Mouse (Mus musculus): Measurements from ENCODE around the gene Opa1. TPM values are rescaled to one million over a fixed set of nuclear protein-coding genes. Genes with fewer than 3 reads are reported as not detected.

The Opa1 gene
- polyA plus RNA-seq, 1 experiment from 2014 or later: 22.6 TPM

DNA sequence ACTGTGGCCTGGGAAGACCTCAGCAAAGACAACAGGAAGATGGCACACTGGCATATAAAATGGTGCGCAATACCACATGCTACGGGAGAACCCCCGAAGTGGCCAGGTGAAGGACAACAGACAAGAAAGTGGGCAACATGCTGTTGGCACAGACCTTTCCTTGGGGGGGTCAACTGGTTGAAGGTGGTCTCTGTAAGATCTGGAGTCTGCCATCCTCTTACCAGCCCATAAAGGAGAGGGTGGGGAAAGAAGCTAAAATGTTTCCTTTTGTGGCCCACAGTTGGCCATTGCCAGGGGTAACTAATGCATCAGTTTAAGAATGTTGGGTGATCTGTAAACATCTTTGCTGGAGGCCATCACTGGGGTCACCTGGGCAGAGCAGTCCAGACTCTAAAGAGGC is 91.7 kb downstream of the Opa1 start:
- Histone ChIP-seq H3K36me3 (ENCODE audit: insufficient read depth, low read length) (no peaks in the 10 kb centered on the region), H3K4me2 (ENCODE audit: low read length) (no peak overlapping the region), H3K9ac (ENCODE audit: low read depth, low read length) (no peak overlapping the region), H3K27me3 (ENCODE audit: insufficient read depth, low read length) (no peaks in the 10 kb centered on the region), H3K4me3 (replicated peaks; ENCODE audit: low read depth, low read length) (no peak overlapping the region), H3K9me3 (replicated peaks; ENCODE audit: low read length) (no peaks in the 10 kb centered on the region), H3K4me1 (replicated peaks; ENCODE audit: insufficient read depth, low read length) (no peaks in the 10 kb centered on the region), H3K27ac (no peak overlapping the region)
- 94% methylated on average over 3 of the region's 3 CpGs for WGBS
- DNase-seq (ENCODE audit: low spot score): no peak
- no peak for ATAC-seq (replicated peaks; ENCODE audit: low FRiP score, low read depth)
- TF ChIP-seq CTCF (IDR thresholded peaks at IDR 0.05; ENCODE audit: low read depth): no peak

DNA sequence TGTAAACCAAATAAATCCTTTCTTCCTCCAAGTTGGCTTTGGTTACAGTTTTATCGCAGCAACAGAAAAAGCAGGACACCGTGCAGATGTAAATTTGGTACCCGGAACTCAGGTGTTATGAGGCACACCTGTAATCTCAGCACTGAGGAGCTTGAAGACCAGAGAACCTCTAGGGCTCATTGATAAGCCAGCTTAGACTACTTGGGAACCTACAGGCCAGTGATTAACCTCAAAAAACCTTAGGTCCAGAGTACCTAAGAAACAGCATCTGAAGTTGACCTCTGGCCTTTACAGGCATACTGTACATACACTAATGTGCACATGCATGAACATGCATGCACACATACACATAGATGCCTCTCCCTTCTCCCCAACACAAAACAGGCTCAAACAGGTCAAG is 94.1 kb downstream of the Opa1 start:
- H3K4me2 ChIP-seq (ENCODE audit: low read length): no peak overlapping the region
- WGBS: 94% methylated on average over 3 of the region's 3 CpGs
- no peaks in the 10 kb centered on the region for H3K36me3 ChIP-seq (ENCODE audit: insufficient read depth, low read length)
- H3K27me3 ChIP-seq (ENCODE audit: insufficient read depth, low read length): no peaks in the 10 kb centered on the region
- DNase-seq (ENCODE audit: low spot score) (no peak), ATAC-seq (replicated peaks; ENCODE audit: low FRiP score, low read depth) (no peak)
- no peak overlapping the region for H3K9ac ChIP-seq (ENCODE audit: low read depth, low read length)
- H3K27ac ChIP-seq: no peak overlapping the region
- H3K4me1 ChIP-seq (replicated peaks; ENCODE audit: insufficient read depth, low read length): no peaks in the 10 kb centered on the region
- no peak overlapping the region for H3K4me3 ChIP-seq (replicated peaks; ENCODE audit: low read depth, low read length)
- no peaks in the 10 kb centered on the region for H3K9me3 ChIP-seq (replicated peaks; ENCODE audit: low read length)
- no peak for TF ChIP-seq CTCF (IDR thresholded peaks at IDR 0.05; ENCODE audit: low read depth)

DNA sequence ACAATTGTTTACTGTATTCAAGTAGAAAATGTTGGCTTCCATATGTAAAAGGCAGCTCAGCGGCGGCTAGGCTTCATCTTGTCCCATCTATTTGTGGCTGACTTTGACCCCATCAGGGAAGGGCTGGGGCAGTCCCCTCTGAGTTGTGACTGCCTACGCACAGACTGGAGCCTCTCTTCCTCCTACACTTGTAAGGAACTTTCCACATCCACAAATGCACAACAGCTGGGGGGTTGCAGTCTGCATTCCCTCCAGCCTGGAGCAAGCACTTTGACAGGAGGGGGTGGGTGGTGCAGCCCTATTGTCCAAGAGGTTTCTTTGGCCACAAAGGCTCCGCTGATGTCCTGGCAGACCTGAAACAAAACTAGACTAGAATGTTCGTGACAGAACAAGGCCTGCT is 100.5 kb downstream of the Opa1 start:
- no peaks in the 10 kb centered on the region for H3K27me3 ChIP-seq (ENCODE audit: insufficient read depth, low read length)
- H3K9me3 ChIP-seq (replicated peaks; ENCODE audit: low read length): no peaks in the 10 kb centered on the region
- no peak overlapping the region for H3K9ac ChIP-seq (ENCODE audit: low read depth, low read length)
- no peak overlapping the region for H3K27ac ChIP-seq
- no peak overlapping the region for H3K4me2 ChIP-seq (ENCODE audit: low read length)
- no peak overlapping the region for H3K4me3 ChIP-seq (replicated peaks; ENCODE audit: low read depth, low read length)
- H3K4me1 ChIP-seq (replicated peaks; ENCODE audit: insufficient read depth, low read length): peaks cover 7% of the 10 kb centered on the region; the same call in 1 of the 2 replicates
- peak; percentile 52 for DNase-seq (ENCODE audit: low spot score)
- H3K36me3 ChIP-seq (ENCODE audit: insufficient read depth, low read length): no peaks in the 10 kb centered on the region
- no peak for TF ChIP-seq CTCF (IDR thresholded peaks at IDR 0.05; ENCODE audit: low read depth)
- 57% methylated on average over 5 of the region's 5 CpGs for WGBS
- no peak for ATAC-seq (replicated peaks; ENCODE audit: low FRiP score, low read depth)

DNA sequence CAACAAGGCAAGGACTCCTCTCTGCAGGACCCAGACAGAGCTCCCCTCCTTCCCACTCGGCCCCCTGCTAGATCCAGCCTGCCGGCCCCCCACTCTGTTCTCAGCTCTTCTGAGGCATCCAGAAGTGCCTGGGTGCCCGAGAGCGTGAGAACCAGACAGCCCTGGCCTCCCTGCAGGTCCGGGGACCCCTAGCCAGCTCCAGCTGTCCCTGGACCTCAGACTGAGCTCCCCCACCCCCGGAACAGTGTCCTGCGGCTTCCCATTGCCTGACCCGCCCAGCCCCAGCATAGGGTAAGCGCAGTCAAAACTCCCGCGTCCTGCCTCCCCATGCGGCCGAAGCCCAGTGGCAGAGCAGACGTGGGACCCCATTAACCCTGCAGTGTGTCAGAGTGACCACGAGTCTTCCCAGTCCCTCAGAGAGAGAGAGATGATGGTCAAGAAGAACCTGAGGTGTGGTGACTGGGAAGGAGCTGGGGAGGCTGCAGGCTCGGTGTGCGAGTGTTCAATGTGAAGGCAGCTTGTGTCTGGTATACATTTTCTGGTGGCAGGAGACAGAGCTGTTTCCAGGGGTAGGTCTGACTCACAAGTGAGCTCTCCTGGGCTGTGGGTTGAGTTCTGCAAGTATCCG is 101.5 kb downstream of the Opa1 start:
- H3K4me2 ChIP-seq (ENCODE audit: low read length): no peak overlapping the region
- ATAC-seq (replicated peaks; ENCODE audit: low FRiP score, low read depth) (no peak), DNase-seq (ENCODE audit: low spot score) (no peak)
- peaks cover 7% of the 10 kb centered on the region; the same call in 1 of the 2 replicates for H3K4me1 ChIP-seq (replicated peaks; ENCODE audit: insufficient read depth, low read length)
- TF ChIP-seq CTCF (IDR thresholded peaks at IDR 0.05; ENCODE audit: low read depth): no peak
- H3K36me3 ChIP-seq (ENCODE audit: insufficient read depth, low read length): no peaks in the 10 kb centered on the region
- no peaks in the 10 kb centered on the region for H3K9me3 ChIP-seq (replicated peaks; ENCODE audit: low read length)
- H3K27ac ChIP-seq: no peak overlapping the region
- H3K4me3 ChIP-seq (replicated peaks; ENCODE audit: low read depth, low read length): no peak overlapping the region
- H3K27me3 ChIP-seq (ENCODE audit: insufficient read depth, low read length): no peaks in the 10 kb centered on the region
- 80% methylated on average over 18 of the region's 18 CpGs for WGBS
- H3K9ac ChIP-seq (ENCODE audit: low read depth, low read length): no peak overlapping the region

DNA sequence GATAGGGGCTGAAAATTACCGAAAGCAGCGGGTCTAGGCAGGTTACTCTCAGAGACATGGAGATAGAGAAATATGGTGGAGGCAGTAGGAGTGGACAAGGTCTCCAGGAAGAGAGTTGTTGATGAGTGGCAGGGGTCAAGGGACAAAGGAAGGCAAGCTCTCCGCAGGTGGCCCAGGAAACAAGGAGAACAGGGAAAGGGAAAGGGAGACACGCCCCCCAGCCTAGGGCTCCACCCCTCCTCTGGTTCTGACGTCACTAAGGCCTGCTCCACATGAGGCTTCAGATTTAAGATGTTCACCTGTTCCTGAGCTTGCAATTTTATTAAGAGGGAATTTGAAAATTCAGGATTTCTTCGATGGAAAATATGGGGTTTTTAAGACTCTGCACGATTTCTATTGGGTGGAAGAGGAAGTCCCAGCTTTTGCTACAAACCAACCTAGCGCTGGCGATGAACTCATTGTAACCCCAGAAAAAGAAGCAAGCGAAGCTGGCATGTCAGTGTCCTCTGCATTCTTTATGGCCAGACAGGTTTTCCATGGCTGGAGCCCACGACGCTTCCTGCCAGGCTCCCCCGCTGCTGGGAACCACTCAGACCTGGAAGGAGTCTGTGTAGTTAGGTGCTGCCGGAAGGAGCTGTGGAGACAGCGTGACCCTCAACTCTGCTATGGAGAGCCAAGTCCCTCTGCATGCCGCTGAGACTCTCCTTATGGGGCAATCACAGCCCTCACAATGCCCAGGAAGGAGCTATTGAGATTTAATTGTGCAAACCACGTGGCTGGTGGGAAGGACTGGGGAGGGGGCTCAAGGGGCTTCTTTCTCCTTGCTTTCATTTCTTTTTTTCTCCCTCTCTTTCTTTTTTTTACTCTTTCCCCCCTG is 103.7 kb downstream of the Opa1 start:
- ATAC-seq (replicated peaks; ENCODE audit: low FRiP score, low read depth) (peak; percentile 71; the same call in 1 of the 2 replicates), DNase-seq (ENCODE audit: low spot score) (no peak)
- H3K27me3 ChIP-seq (ENCODE audit: insufficient read depth, low read length): no peaks in the 10 kb centered on the region
- H3K9ac ChIP-seq (ENCODE audit: low read depth, low read length): no peak overlapping the region
- no peak for TF ChIP-seq CTCF (IDR thresholded peaks at IDR 0.05; ENCODE audit: low read depth)
- H3K4me1 ChIP-seq (replicated peaks; ENCODE audit: insufficient read depth, low read length): peaks cover 7% of the 10 kb centered on the region; the same call in 1 of the 2 replicates
- H3K27ac ChIP-seq: no peak overlapping the region
- H3K4me2 ChIP-seq (ENCODE audit: low read length): peak overlapping the region; percentile 24; the same call in 1 of the 2 replicates
- H3K36me3 ChIP-seq (ENCODE audit: insufficient read depth, low read length): no peaks in the 10 kb centered on the region
- H3K9me3 ChIP-seq (replicated peaks; ENCODE audit: low read length): no peaks in the 10 kb centered on the region
- H3K4me3 ChIP-seq (replicated peaks; ENCODE audit: low read depth, low read length): no peak overlapping the region
- 31% methylated on average over 17 of the region's 17 CpGs for WGBS

DNA sequence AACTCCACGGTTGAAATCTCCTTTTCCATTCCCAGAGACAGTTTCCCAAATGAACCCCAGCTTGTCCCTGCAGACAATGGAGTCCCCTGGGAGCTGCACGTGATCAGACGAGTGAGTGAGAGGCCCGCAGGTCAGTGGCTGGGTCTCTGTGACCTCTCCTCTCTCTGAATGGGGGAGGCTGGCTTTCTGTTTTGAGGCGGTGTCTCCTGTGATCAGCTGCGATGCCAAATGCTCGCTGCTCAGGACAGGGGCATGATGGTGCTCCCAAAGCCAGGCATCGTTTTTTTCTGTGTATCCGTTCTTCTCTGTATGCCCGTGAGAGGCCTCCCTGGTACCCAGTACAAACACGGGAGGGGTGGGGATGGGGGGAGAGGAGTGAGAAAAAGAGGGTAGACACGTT is 104.4 kb downstream of the Opa1 start:
- ATAC-seq (replicated peaks; ENCODE audit: low FRiP score, low read depth): 0 out of 2 replicates have a peak, but pooled peaks have one; percentile 16
- Histone ChIP-seq H3K27me3 (ENCODE audit: insufficient read depth, low read length) (no peaks in the 10 kb centered on the region), H3K4me2 (ENCODE audit: low read length) (peak overlapping the region; percentile 24; the same call in 1 of the 2 replicates), H3K9ac (ENCODE audit: low read depth, low read length) (no peak overlapping the region), H3K9me3 (replicated peaks; ENCODE audit: low read length) (no peaks in the 10 kb centered on the region), H3K4me1 (replicated peaks; ENCODE audit: insufficient read depth, low read length) (peaks cover 7% of the 10 kb centered on the region; the same call in 1 of the 2 replicates), H3K36me3 (ENCODE audit: insufficient read depth, low read length) (no peaks in the 10 kb centered on the region), H3K4me3 (replicated peaks; ENCODE audit: low read depth, low read length) (no peak overlapping the region), H3K27ac (no peak overlapping the region)
- WGBS: 17% methylated on average over 12 of the region's 12 CpGs
- peak; percentile 56 for DNase-seq (ENCODE audit: low spot score)
- no peak for TF ChIP-seq CTCF (IDR thresholded peaks at IDR 0.05; ENCODE audit: low read depth)

Measured in kidney, postnatal 0 days (tissue).